Mouse (Mus musculus): Measurements from ENCODE around the gene Olfr362. TPM values are rescaled to one million over a fixed set of nuclear protein-coding genes. Genes with fewer than 3 reads are reported as not detected.
"Not testable (repeated sequence)": the region's sequence is repeated elsewhere in the genome, so short reads cannot be mapped to it uniquely, and the experiment has no call there.

The Olfr362 gene
- not detected in 2 replicates for polyA plus RNA-seq (2014; fragmentation: Nextera tagmentation; extraction: Ambion mirVana)

- Histone ChIP-seq H3K4me2 (no peak within 1 kb of the TSS), H3K9ac (ENCODE audit: low read depth, low read length) (no peak within 1 kb of the TSS), H3K4me1 (replicated peaks; ENCODE audit: control insufficient read depth, insufficient read depth, low read length) (no peaks in the 10 kb centered on the region), H3K36me3 (ENCODE audit: control insufficient read depth, insufficient read depth, low read length) (no peaks in the 10 kb centered on the region), H3K9me3 (ENCODE audit: control insufficient read depth, low read length) (peaks cover 3% of the 10 kb centered on the region; the same call in 1 of the 2 replicates), H3K27me3 (replicated peaks; ENCODE audit: control insufficient read depth, insufficient read depth, low read length) (no peaks in the 10 kb centered on the region), H3K4me3 (ENCODE audit: low read depth, low read length) (no peak within 1 kb of the TSS), H3K27ac (ENCODE audit: low read depth, low read length) (no peak within 1 kb of the TSS)
- no peak for DNase-seq (ENCODE audit: low spot score)
- WGBS = 85% methylated on average over 1 of the region's 1 CpGs
- ATAC-seq (replicated peaks; ENCODE audit: low FRiP score) = no peak
Measured at GRCm38 (mm10) chr2:37117810-37118209, at the start of gene Olfr362. Gene Olfr362 (minus strand): TSS chr2:37117910.

DNA sequence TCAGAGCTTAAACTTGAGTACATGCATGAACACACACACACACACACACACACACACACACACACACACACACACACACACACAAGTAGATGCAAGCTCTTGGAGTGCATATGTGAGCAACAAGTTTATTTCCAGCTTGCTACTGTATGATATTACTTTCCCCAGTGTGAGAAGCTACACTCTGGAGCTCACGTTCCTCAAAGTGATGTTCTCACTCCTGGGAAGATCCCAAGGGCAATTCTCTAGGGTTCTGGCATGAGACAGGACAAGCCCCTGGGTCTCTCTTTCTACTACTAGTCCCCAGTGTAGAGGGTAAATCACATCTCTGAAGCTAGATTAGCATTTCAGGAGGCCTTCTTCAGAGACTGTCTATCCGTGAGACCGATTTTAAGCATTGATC lies 21.3 kb upstream of the Olfr362 start, which contains the start of gene Olfr364-ps1:
Gene Olfr364-ps1, plus strand, starts transcription at position 301 of the 400 bp plus-strand sequence.
- ATAC-seq (replicated peaks; ENCODE audit: low FRiP score) = no peak
- no peak within 1 kb of the TSS for H3K9ac ChIP-seq (ENCODE audit: low read depth, low read length)
- no peaks in the 10 kb centered on the region for H3K9me3 ChIP-seq (ENCODE audit: control insufficient read depth, low read length)
- H3K36me3 ChIP-seq (ENCODE audit: control insufficient read depth, insufficient read depth, low read length) = no peaks in the 10 kb centered on the region
- 75% methylated on average over 3 of the region's 3 CpGs for WGBS
- no peak within 1 kb of the TSS for H3K4me2 ChIP-seq
- no peaks in the 10 kb centered on the region for H3K4me1 ChIP-seq (replicated peaks; ENCODE audit: control insufficient read depth, insufficient read depth, low read length)
- no peak for DNase-seq (ENCODE audit: low spot score)
- H3K4me3 ChIP-seq (ENCODE audit: low read depth, low read length) = no peak within 1 kb of the TSS
- H3K27me3 ChIP-seq (replicated peaks; ENCODE audit: control insufficient read depth, insufficient read depth, low read length) = no peaks in the 10 kb centered on the region
- H3K27ac ChIP-seq (ENCODE audit: low read depth, low read length) = no peak within 1 kb of the TSS

- not testable (repeated sequence) for H3K27ac ChIP-seq (ENCODE audit: low read depth, low read length); H3K36me3 ChIP-seq (ENCODE audit: control insufficient read depth, insufficient read depth, low read length); DNase-seq (ENCODE audit: low spot score); H3K9me3 ChIP-seq (ENCODE audit: control insufficient read depth, low read length); H3K4me2 ChIP-seq; H3K4me3 ChIP-seq (ENCODE audit: low read depth, low read length); H3K4me1 ChIP-seq (replicated peaks; ENCODE audit: control insufficient read depth, insufficient read depth, low read length); H3K27me3 ChIP-seq (replicated peaks; ENCODE audit: control insufficient read depth, insufficient read depth, low read length); ATAC-seq (replicated peaks; ENCODE audit: low FRiP score); H3K9ac ChIP-seq (ENCODE audit: low read depth, low read length)
- 44% methylated on average over 1 of the region's 1 CpGs for WGBS
Measured at GRCm38 (mm10) chr2:37089190-37089589, 28.5 kb downstream of the Olfr362 start, which contains the start of gene Olfr361. Gene Olfr361 (minus strand): TSS chr2:37089290.

- Histone ChIP-seq H3K4me2 (no peak within 1 kb of the TSS), H3K9ac (ENCODE audit: low read depth, low read length) (no peak within 1 kb of the TSS), H3K4me1 (replicated peaks; ENCODE audit: control insufficient read depth, insufficient read depth, low read length) (no peaks in the 10 kb centered on the region), H3K4me3 (ENCODE audit: low read depth, low read length) (no peak within 1 kb of the TSS), H3K27ac (ENCODE audit: low read depth, low read length) (no peak within 1 kb of the TSS), H3K9me3 (ENCODE audit: control insufficient read depth, low read length) (peaks cover under 1% of the 10 kb centered on the region; the same call in 1 of the 2 replicates), H3K27me3 (replicated peaks; ENCODE audit: control insufficient read depth, insufficient read depth, low read length) (no peaks in the 10 kb centered on the region), H3K36me3 (ENCODE audit: control insufficient read depth, insufficient read depth, low read length) (no peaks in the 10 kb centered on the region)
- DNase-seq (ENCODE audit: low spot score) = no peak
- no peak for ATAC-seq (replicated peaks; ENCODE audit: low FRiP score)
Measured at GRCm38 (mm10) chr2:37065446-37065845, 52.3 kb downstream of the Olfr362 start, which contains the start of gene Olfr360. Gene Olfr360 (plus strand): TSS chr2:37065746.

Other genes with a start within 250 kb of the Olfr362 start
- not detected in 2 replicates for gene Olfr352, start 249.4 kb downstream of the Olfr362 start, polyA plus RNA-seq (2014; fragmentation: Nextera tagmentation; extraction: Ambion mirVana)
- not detected in 2 replicates for gene Olfr353, start 225.0 kb downstream of the Olfr362 start, polyA plus RNA-seq (2014; fragmentation: Nextera tagmentation; extraction: Ambion mirVana)
- gene Olfr354, start 212.2 kb downstream of the Olfr362 start, polyA plus RNA-seq (2014; fragmentation: Nextera tagmentation; extraction: Ambion mirVana) = not detected in 2 replicates
- not detected in 2 replicates for gene Olfr355, start 189.0 kb downstream of the Olfr362 start, polyA plus RNA-seq (2014; fragmentation: Nextera tagmentation; extraction: Ambion mirVana)
- not detected in 2 replicates for gene Olfr356, start 180.8 kb downstream of the Olfr362 start, polyA plus RNA-seq (2014; fragmentation: Nextera tagmentation; extraction: Ambion mirVana)
- gene Olfr357, start 124.1 kb downstream of the Olfr362 start, polyA plus RNA-seq (2014; fragmentation: Nextera tagmentation; extraction: Ambion mirVana) = not detected in 2 replicates
- not detected in 2 replicates for gene Olfr358, start 108.6 kb downstream of the Olfr362 start, polyA plus RNA-seq (2014; fragmentation: Nextera tagmentation; extraction: Ambion mirVana)
- gene Olfr360, start 52.2 kb downstream of the Olfr362 start, polyA plus RNA-seq (2014; fragmentation: Nextera tagmentation; extraction: Ambion mirVana) = not detected in 2 replicates
- gene Olfr361, start 28.6 kb downstream of the Olfr362 start, polyA plus RNA-seq (2014; fragmentation: Nextera tagmentation; extraction: Ambion mirVana) = not detected in 2 replicates
- not detected in 2 replicates for gene Olfr364-ps1, start 21.4 kb upstream of the Olfr362 start, polyA plus RNA-seq (2014; fragmentation: Nextera tagmentation; extraction: Ambion mirVana)
- not detected in 2 replicates for gene Olfr365, start 70.3 kb upstream of the Olfr362 start, polyA plus RNA-seq (2014; fragmentation: Nextera tagmentation; extraction: Ambion mirVana)
- gene Olfr366, start 93.7 kb upstream of the Olfr362 start, polyA plus RNA-seq (2014; fragmentation: Nextera tagmentation; extraction: Ambion mirVana) = not detected in 2 replicates
- gene Olfr368, start 208.6 kb upstream of the Olfr362 start, polyA plus RNA-seq (2014; fragmentation: Nextera tagmentation; extraction: Ambion mirVana) = not detected in 2 replicates
- 26.0 and 30.3 TPM in 2 replicates for gene Pdcl, start 241.4 kb upstream of the Olfr362 start, polyA plus RNA-seq (2014; fragmentation: Nextera tagmentation; extraction: Ambion mirVana)

Measured in liver, embryonic 11.5 days (tissue).